Mouse (Mus musculus) G1E-ER4 (cell line): ENCODE data around the gene Kdm1a. TPM values are rescaled to one million over a fixed set of nuclear protein-coding genes. Genes with fewer than 3 reads are reported as not detected.

Experiments
- GATA1 ChIP-seq: IDR thresholded peaks from one replicate; pipeline ENCODE4 v1.8.0; 2012; ENCODE audit warnings: low read length, inconsistent platforms
- polyA plus RNA-seq: library from polyadenylated mRNA; stranded (reverse); fragments of >175 nt; gene quantifications from 2 replicates; pipeline ENCODE4 v1.2.3, GENCODE M21; 2012

Kdm1a gene
- polyA plus RNA-seq, 1 experiment = 26.2 TPM

GRCm38 (mm10) chr4:136621956-136622355 lies 19.4 kb upstream of the Kdm1a start:
- TF ChIP-seq GATA1 = no peak

DNA sequence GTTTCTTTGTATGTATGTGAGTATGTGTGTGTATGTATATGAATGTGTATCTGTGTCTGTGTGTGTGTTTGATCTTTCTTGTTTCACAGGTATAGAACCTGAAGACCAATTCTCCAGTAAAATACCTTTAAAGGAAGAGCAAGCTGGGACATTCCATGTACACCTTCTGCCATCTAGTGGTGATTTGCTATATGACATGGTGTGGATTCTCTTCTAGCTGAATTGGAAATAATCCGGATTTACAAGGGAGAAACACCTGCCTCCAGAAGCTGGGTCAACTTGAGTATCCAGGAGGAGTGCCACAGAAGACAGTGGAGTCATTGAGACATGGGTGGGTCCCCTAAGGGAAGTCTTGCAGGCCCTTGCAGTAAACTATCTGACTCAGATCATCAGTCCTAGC lies 18.8 kb upstream of the Kdm1a start:
- TF ChIP-seq GATA1 = no peak

DNA sequence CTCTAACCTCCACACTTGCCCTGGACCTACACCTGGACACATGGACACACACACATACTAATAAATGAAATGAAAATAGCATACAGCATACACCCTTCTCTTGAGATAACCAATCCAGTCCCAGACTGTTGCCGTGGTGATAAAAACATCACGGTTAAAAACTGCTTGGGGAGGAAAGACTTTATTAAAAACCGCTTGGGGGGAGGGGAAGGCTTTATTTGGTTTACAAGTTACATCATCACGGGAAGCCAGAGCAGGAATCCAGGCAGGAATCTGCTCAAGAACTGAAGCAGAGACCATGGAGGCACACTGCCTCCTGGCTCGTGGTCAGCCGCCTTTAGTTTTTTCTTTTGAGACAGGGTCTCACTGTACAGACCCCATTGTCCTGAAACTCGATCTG lies 11.1 kb upstream of the Kdm1a start:
- no peak for TF ChIP-seq GATA1

DNA sequence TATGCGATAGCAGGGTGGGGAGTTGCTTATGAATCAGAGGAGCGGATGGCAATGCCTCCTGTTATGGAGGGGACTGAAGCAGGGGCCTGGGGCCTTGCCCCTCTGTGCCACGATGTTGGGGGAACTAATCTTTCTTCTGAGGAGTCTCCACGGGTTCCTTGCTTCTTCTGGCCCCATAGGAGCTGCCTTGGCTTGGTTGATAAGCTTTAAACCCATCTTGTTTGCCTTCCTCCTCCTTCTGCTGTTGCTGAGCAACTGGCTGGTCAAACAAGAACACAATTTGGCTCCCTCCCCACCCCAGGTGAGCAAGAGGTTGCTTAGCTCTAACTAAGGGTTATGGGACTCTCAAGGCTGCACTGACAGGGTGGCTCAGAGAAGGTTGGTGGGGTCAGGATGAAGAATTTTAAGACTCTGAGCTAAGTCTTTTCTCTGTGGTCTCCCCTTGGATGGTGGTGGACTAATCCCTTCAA lies 7.9 kb upstream of the Kdm1a start, which contains the start of gene Tex46:
Gene Tex46 (plus strand): TSS at position 51 of the 470 bp plus-strand sequence.
- TF ChIP-seq GATA1 = no peak

DNA sequence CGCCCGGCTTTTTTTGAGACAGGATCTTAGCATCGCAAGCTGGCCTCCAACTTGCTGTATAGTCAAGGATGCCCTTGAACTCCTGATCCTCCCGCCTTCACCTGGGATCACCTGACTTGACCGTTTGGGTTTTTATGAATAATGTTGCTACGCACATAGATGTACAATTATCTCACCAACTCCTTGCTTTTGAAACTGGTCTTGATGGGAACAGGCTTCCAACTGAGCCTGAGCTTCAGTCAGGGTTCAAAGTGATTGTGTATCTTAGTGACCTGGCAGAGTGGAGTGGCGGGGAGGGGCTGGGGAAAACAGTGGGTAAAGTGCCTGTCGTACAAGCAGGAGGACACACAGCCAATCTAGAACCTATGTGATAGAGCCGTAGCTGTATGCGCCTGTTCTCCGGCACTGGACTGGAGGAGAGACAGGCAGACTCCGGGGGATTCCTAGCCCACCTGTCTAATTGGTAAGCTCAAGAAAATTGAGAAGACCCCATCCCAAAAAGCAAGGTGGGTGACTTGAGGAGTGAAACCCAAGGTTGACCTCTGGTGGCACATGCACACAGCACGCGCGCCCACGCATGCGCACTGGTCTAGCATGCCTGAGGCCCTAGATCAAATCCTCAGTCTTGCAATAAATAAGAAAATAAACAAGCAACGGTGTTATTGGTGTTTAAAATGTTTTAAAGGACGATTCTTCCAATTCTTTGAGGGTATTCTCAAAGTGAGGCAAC lies 3.4 kb upstream of the Kdm1a start:
- no peak for TF ChIP-seq GATA1

GRCm38 (mm10) chr4:136602018-136602554 lies 437 bp downstream of the Kdm1a start:
- no peak for TF ChIP-seq GATA1

DNA sequence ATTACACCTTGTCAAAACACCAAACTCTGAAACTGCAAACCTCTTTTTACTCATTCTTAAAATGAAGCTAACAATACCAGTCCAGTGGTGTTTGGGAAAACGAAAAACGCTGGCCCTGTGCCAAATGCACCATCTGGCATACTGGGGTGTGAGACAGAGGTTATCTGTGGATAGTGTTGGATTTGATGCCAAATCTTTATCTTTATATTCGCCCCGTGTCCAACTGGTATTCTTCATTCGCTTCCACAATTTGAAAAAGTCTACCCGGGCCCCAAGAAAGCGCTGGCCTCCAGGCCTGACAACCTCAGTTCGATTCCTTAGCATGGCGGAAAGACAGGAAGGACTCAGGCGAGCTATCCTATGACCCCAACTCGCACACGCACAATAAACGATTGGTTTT lies 1.0 kb downstream of the Kdm1a start:
- no peak for TF ChIP-seq GATA1

DNA sequence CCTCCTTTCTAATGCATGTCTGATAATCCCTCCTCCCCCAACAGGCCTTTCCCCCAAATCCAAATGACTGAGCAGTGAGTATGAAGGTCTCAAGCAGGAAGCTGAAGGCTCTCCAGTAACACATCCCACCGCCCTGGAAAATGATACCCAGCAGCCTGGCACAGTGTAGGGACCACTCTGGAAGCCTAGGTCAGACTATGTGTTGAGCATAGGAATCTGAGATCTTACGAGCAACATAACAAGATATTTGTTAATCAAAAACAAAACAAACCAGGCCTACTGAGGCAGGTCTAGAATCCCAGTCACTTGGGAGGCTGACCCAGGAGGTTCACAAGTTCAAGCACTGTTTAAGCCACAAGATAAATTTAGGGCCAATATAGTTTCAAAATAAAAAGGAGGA lies 2.0 kb downstream of the Kdm1a start:
- no peak for TF ChIP-seq GATA1

DNA sequence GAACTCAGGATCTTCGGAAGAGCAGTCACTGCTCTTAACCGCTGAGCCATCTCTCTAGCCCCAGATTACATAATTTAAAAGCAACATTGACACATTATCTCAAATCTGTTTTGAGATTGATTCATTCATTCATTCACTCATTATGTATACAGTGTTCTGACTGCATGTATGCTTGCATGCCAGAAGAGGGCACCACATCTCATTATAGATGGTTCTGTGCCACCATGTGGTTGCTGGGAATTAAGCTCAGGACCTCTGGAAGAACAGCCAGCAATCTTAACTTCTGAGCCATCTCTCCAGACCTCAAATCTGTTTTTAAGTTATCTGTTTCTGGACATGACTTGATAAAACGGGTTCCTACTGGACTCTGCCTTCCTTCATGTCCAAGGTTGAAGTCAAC lies 2.7 kb downstream of the Kdm1a start:
- TF ChIP-seq GATA1 = no peak

GRCm38 (mm10) chr4:136598268-136598876 lies 4.2 kb downstream of the Kdm1a start:
- TF ChIP-seq GATA1 = no peak

DNA sequence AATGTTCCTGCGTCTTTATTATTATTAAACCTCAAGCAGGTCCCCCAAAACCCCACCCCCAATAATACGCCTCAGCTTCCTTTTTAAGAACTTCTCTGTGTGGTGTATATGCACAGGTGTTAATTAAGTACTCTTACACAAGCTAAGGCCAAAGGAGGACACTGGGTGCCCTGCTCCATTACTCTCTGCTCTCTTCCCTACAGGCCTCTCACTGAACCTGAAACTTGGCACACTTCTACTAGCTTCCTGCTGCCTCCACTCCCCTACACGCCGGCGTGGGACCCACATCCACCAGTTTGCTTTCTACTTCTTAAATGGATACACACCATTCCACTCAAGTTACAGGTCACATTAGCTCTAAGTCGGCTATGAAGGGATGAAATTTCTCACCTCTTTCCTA lies 7.3 kb downstream of the Kdm1a start:
- no peak for TF ChIP-seq GATA1

DNA sequence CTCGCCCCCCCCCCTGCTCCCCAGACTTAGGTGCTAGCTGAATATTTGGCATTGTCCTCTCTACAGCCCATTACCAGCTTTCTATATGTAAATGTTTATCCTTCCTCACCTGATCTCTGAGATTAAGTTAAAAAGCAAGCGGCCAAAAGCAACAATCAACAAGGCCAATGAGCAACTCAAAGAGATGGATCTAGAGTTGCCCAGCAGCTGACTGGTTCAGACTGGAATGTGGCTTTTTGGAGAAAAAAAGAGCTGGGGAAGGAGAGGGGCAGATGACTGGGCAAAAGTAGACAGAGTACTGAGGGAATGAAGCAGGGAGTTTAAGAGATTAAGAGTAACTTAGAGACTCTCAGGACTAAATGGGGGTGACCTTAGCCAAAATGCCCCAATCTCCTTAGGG lies 8.5 kb downstream of the Kdm1a start:
- no peak for TF ChIP-seq GATA1

GRCm38 (mm10) chr4:136592111-136592510 lies 10.4 kb downstream of the Kdm1a start:
- TF ChIP-seq GATA1 = no peak

DNA sequence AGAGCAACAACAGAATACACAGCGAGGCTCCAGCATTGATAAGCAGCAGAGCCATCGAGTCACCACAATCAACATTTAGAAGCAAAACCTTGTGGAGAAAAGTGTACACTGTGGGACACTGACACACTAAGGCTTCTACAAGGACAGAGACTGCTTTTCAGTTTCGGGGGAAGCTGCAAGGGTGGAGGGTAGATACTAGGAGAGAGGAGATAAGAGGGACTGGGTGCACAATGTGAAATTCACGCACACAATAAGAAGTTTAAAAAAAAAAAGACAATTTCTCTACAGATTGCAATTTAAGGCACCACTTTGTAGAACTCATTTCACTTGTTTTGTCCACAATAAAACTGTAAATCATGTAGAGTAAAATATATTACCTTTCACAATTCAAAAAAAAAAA lies 14.5 kb downstream of the Kdm1a start:
- no peak for TF ChIP-seq GATA1

DNA sequence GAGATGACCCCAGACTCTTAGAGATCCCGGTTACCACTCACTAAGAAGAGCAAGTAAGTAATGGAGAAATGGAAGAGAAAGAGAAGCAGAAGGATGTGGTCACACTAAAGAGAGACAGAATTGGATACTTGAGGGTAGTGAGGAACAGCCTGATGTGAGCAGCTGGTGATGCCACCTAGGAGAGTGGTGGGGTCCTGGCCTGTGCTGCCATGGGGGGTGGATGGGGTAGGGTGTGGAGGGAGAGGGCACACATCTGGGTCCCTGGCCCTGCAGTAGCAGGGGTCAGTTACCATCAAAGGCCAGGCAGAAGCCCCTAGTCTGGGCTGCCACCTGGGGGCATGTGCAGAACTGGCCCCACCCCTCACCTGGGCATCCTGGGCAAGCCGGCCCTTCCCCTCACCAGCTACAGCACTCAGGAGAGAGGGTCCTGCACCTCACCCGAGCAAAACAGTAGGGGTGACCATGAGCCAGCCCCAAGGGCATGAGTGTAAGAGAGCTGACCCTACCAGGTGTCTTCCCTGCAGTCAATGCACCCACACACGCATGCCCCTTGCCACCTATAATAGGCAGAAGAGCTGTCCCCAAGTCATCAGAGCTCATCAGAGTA lies 15.2 kb downstream of the Kdm1a start:
- TF ChIP-seq GATA1 = no peak

GRCm38 (mm10) chr4:136581885-136582284 lies 20.6 kb downstream of the Kdm1a start:
- no peak for TF ChIP-seq GATA1
